Mouse (Mus musculus) midbrain, embryonic 12.5 days (tissue): Measurements from ENCODE around the gene Pklr. TPM values are rescaled to one million over a fixed set of nuclear protein-coding genes. Genes with fewer than 3 reads are reported as not detected.

ENCODE experiments used
- ATAC-seq: fragments of 200-750 bp; cut with Nextera tagmentation; 2 replicates; pipeline ENCODE4 v1.8.0; 2017; ENCODE audit warnings: low read depth, moderate TSS enrichment, moderate library complexity; ENCODE audit not compliant: low FRiP score
- H3K27ac ChIP-seq: fragments of 300-500 bp; sonication (generic); replicated peaks from 2 replicates; pipeline ENCODE4 v1.5.1; 2016; ENCODE audit warnings: mild to moderate bottlenecking
- H3K27me3 ChIP-seq: fragments of 300-500 bp; sonication (generic); 2 replicates; pipeline ENCODE4 v1.6.1; 2016; ENCODE audit warnings: mild to moderate bottlenecking
- H3K36me3 ChIP-seq: fragments of 300-500 bp; sonication (generic); 2 replicates; pipeline ENCODE4 v1.6.1; 2016
- H3K4me1 ChIP-seq: fragments of 300-500 bp; sonication (generic); 2 replicates; pipeline ENCODE4 v1.6.1; 2016
- H3K4me2 ChIP-seq: fragments of 300-500 bp; sonication (generic); replicated peaks from 2 replicates; pipeline ENCODE4 v1.6.1; 2016; ENCODE audit warnings: mild to moderate bottlenecking, moderate library complexity
- H3K4me3 ChIP-seq: fragments of 300-500 bp; sonication (generic); 2 replicates; pipeline ENCODE4 v1.5.1; 2016; ENCODE audit warnings: mild to moderate bottlenecking
- H3K9ac ChIP-seq: fragments of 300-500 bp; sonication (generic); replicated peaks from 2 replicates; pipeline ENCODE4 v1.6.1; 2016; ENCODE audit warnings: mild to moderate bottlenecking, moderate library complexity
- H3K9me3 ChIP-seq: fragments of 300-500 bp; sonication (generic); 2 replicates; pipeline ENCODE4 v1.6.1; 2016; ENCODE audit warnings: mild to moderate bottlenecking
- WGBS: fragments of 180-500 bp; shearing (Covaris S2); methylation state at CpG from one replicate; pipeline ENCODE4 v1.1.7; 2016; 5-methylcytosine and 5-hydroxymethylcytosine counted together
- polyA plus RNA-seq: library from polyadenylated mRNA; unstranded; fragments of >200 nt; fragmentation: Nextera tagmentation; extraction: Ambion mirVana; gene quantifications from 2 replicates; pipeline ENCODE4 v1.2.1, GENCODE M21; 2016

Pklr gene
- polyA plus RNA-seq, 1 experiment from 2014 or later = 0.33 TPM

DNA sequence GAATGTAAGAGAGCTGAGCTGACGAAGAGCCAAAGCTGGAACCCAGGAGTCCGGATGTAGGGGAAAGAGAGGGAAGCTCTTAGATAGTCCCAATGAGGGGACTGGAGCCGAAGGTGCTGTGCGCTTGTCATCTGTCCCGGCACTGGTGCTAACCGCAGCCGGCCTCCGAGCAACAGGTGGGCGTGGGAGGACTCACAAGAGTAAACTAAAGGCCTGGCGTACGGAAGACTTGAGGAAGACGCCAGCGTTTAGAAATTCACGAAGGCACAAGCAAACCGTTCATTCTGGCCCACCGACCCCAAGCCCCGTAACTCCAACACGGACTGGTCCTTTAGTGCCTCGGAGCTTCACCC is 34.5 kb upstream of the Pklr start:
- Histone ChIP-seq H3K4me2 (peak overlapping the region; percentile 70), H3K4me1 (peaks cover 27% of the 10 kb centered on the region), H3K4me3 (peak overlapping the region; percentile 82), H3K36me3 (peaks cover 28% of the 10 kb centered on the region), H3K9ac (peak overlapping the region; percentile 74), H3K9me3 (no peaks in the 10 kb centered on the region), H3K27ac (peak overlapping the region; percentile 73), H3K27me3 (no peaks in the 10 kb centered on the region)
- ATAC-seq = no peak
- 1% methylated on average over 19 of the region's 19 CpGs for WGBS

DNA sequence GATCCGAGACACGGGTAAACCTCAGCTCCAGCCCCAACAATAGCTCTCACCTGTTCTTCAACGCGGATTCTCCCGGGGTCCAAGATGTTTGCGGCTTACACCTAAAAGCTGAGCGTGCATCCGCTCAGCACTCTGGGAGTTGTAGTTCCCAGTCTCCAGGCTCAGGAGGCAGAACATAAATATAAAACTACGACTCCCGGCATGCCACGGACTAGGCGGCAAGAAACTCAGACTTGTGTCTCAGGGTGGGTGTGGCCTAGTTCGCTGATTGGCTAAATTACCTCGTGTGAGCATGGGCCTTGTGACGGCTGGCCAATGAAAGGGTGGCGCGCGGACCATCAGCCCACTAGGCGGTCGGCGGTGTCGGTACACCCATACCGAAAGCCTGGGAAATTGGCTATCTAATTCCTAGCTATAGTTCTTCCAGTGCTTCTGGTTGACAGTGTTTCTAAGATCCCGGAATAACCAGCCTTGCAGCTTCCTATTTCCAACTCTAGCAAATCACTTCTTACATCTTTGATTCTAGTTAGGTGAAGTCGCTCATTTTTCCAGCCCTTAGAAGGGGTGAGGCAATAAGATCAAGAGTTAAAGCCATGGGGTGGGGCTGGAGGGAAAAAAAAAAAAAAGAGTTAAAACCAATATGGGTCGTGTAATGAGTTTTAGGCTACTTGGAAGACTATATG is 34.0 kb upstream of the Pklr start, which contains the start of gene Fdps:
Fdps (minus strand) TSS at position 148 of the 683 bp plus-strand sequence.
- Histone ChIP-seq H3K4me1 (peaks cover 27% of the 10 kb centered on the region), H3K9me3 (no peaks in the 10 kb centered on the region), H3K27ac (peak within 1 kb of the TSS; percentile 73), H3K9ac (peak within 1 kb of the TSS; percentile 74), H3K4me2 (peak within 1 kb of the TSS; percentile 70), H3K36me3 (peaks cover 25% of the 10 kb centered on the region), H3K4me3 (peak within 1 kb of the TSS; percentile 82), H3K27me3 (no peaks in the 10 kb centered on the region)
- peak; percentile 100 for ATAC-seq
- under 1% methylated on average over 26 of the region's 26 CpGs for WGBS

DNA sequence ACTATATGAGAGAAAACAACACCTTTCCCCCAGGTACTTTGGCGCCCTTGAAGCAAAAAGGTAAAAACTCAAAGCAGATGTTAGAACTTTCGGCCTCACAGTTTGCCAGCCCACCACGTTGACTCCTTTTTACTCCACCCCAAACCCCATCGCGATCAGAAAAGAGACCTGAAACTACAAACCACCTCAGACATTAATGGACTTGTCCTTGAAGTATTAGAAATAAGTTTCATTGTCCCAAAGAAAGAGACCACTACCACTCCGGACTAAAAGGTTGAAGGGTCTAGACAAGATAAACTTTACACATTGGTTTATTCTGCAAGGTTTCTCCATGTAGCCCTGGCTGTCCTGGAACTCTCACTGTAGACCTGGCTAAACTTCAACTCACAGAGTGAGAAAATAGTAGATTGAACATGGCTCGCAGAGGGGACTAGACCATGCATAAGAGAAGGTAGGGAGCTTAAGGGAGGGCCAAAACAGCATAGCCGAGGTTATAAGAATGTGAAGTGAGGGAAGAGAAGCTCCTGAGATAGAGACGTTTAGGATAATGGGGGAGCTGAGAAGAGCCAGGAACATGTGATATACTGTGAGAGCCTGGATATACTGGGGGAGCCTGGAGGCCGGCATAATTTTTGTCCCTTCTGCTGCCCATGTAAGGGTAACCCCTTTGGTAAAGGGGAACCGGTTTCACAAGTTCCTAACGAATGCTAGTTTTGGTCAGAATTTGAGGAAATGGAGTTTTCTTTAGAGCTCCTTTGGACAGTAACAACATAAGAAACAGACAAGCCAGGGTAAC is 33.2 kb upstream of the Pklr start:
- H3K9ac ChIP-seq = no peak overlapping the region
- peak overlapping the region; percentile 82 for H3K4me3 ChIP-seq
- peak overlapping the region; percentile 70 for H3K27ac ChIP-seq
- peaks cover 27% of the 10 kb centered on the region for H3K4me1 ChIP-seq
- whole genome bisulfite sequencing = 69% methylated on average over 12 of the region's 12 CpGs
- H3K9me3 ChIP-seq = no peaks in the 10 kb centered on the region
- H3K4me2 ChIP-seq = peak overlapping the region; percentile 70
- no peak for ATAC-seq
- H3K27me3 ChIP-seq = no peaks in the 10 kb centered on the region
- H3K36me3 ChIP-seq = peaks cover 19% of the 10 kb centered on the region

DNA sequence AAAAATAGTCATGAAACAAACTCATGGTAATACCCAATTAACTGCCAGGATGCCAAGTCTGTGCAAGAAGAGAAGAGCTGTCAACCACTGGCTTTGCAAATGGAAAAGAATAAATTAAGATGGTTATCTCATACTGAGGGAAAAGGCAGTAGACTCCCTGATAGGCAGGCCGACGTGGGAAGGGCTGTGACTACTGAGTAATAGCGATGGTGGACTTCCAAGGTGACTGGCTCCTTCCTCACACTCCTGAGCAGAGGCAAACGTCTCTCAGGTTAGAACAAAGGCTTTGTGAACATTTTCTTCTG is 32.7 kb upstream of the Pklr start:
- H3K36me3 ChIP-seq = peaks cover 13% of the 10 kb centered on the region
- WGBS = 81% methylated on average over 4 of the region's 4 CpGs
- no peaks in the 10 kb centered on the region for H3K9me3 ChIP-seq
- H3K4me3 ChIP-seq = no peak overlapping the region
- H3K4me2 ChIP-seq = no peak overlapping the region
- no peak for ATAC-seq
- H3K27ac ChIP-seq = no peak overlapping the region
- H3K27me3 ChIP-seq = no peaks in the 10 kb centered on the region
- H3K9ac ChIP-seq = no peak overlapping the region
- H3K4me1 ChIP-seq = peaks cover 27% of the 10 kb centered on the region

DNA sequence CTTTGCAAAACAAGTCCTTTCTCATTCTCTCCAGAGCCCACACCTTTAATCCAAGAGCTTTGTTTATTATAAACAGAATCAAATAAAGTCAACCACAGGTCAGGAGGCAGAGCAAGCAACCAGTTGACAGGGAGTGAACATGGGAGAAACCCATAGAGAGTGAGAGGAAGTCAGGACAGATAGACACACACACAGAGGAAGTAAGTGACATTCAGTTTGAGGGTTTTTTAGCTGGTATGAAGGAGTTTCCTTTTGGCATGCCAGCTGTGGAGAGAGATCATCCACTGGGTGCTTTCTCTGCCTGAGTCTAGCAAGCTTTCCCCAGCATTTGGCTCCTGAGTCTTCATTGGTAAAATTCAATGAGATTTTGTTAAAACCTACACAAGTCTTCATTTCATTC is 29.1 kb upstream of the Pklr start:
- H3K9me3 ChIP-seq = no peaks in the 10 kb centered on the region
- H3K4me2 ChIP-seq = no peak overlapping the region
- peaks cover 5% of the 10 kb centered on the region; the same call in 1 of the 2 replicates for H3K4me1 ChIP-seq
- no peaks in the 10 kb centered on the region for H3K27me3 ChIP-seq
- H3K27ac ChIP-seq = no peak overlapping the region
- no peak for ATAC-seq
- no peak overlapping the region for H3K9ac ChIP-seq
- H3K4me3 ChIP-seq = no peak overlapping the region
- no peaks in the 10 kb centered on the region for H3K36me3 ChIP-seq

DNA sequence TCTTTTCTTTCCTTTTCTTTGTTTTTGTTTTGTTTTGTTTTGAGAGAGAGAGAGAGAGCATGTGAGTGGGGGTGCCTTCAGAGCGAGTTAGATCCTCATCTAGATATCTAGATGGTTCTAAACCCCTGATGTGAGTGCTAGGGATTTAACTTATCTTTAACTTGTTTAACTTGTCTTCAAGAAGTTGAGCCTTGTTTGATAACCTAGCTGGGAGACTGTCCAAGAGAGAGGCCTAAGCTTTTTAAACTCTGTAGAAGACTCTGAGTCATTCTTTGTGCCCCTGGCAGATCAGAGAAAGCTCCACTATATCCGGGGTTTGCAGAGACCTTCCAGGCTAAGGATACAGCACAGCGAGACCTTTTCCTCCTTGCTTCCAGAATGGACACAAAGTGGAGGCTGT is 28.4 kb upstream of the Pklr start:
- ATAC-seq = no peak
- no peaks in the 10 kb centered on the region for H3K9me3 ChIP-seq
- H3K4me2 ChIP-seq = no peak overlapping the region
- 70% methylated on average over 3 of the region's 3 CpGs for WGBS
- H3K27me3 ChIP-seq = no peaks in the 10 kb centered on the region
- no peak overlapping the region for H3K27ac ChIP-seq
- H3K4me1 ChIP-seq = peaks cover 2% of the 10 kb centered on the region; the same call in 1 of the 2 replicates
- no peak overlapping the region for H3K4me3 ChIP-seq
- no peak overlapping the region for H3K9ac ChIP-seq
- H3K36me3 ChIP-seq = no peaks in the 10 kb centered on the region

DNA sequence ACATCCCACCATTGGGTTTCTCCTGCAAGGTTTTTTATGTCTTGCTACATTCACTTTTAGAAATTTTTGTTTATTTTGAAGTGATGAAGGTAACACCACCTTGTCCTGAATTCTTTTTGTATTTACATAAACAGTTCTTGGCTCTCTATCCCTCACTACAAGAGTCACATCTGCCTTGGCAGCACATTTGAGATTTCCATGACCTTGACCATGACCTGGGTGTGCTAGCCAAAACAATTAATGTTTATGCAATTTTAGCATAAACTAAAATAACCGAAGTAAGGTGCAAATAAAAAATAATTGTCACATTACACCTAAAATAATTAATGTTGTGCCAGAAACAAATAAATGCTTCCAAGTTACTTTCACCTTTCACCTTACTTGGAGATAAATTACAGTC is 27.8 kb upstream of the Pklr start:
- Histone ChIP-seq H3K9ac (no peak overlapping the region), H3K27me3 (no peaks in the 10 kb centered on the region), H3K4me1 (no peaks in the 10 kb centered on the region), H3K36me3 (no peaks in the 10 kb centered on the region), H3K4me2 (no peak overlapping the region), H3K4me3 (no peak overlapping the region), H3K9me3 (no peaks in the 10 kb centered on the region), H3K27ac (no peak overlapping the region)
- 65% methylated on average over 1 of the region's 1 CpGs for WGBS
- ATAC-seq = no peak

DNA sequence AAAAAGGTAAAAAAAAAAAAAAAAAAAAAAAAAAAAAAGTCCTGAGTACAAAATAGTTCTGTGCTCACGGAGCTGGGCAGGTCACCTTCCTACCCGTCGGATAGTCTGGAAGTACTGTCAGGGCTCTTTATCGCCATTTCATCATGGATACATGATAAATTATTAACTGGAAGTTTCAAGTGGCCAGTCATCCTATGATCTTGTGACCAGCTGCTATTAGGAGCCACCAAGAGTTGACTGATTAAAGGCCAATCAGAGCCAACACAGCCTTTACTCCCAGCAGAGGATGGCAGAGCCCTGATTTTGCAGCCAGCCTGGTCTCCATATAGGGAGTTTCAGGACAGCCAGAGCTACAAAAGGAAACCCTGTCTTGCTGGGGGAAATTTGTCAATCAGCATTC is 22.9 kb upstream of the Pklr start:
- H3K4me2 ChIP-seq = no peak overlapping the region
- no peak overlapping the region for H3K27ac ChIP-seq
- H3K9ac ChIP-seq = no peak overlapping the region
- H3K4me1 ChIP-seq = no peaks in the 10 kb centered on the region
- H3K36me3 ChIP-seq = no peaks in the 10 kb centered on the region
- H3K9me3 ChIP-seq = no peaks in the 10 kb centered on the region
- no peaks in the 10 kb centered on the region for H3K27me3 ChIP-seq
- WGBS = 94% methylated on average over 4 of the region's 4 CpGs
- no peak overlapping the region for H3K4me3 ChIP-seq
- ATAC-seq = no peak

DNA sequence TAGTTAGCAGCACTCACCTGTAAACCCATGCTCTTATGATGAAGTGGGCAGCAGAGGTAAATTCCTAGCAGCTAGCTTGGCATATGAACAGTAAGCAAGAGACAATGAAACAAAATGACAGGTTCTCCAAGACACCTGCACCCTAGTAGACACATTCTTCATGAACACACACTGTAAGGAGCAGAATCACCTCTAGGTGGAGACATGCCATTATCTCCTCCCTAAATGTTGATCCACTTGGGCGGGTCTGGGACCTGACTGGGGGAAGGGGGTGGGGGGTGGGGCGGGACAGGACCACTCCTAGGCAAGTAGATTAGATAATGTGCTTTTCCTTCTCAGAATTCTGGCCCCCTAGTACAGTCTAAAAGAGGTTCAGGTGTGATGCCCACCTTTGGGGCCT is 20.4 kb upstream of the Pklr start:
- H3K4me3 ChIP-seq = no peak overlapping the region
- H3K9ac ChIP-seq = no peak overlapping the region
- no peak for ATAC-seq
- H3K27ac ChIP-seq = no peak overlapping the region
- no peak overlapping the region for H3K4me2 ChIP-seq
- no peaks in the 10 kb centered on the region for H3K27me3 ChIP-seq
- H3K4me1 ChIP-seq = no peaks in the 10 kb centered on the region
- H3K36me3 ChIP-seq = no peaks in the 10 kb centered on the region
- 22% methylated on average over 2 of the region's 2 CpGs for WGBS
- no peaks in the 10 kb centered on the region for H3K9me3 ChIP-seq

DNA sequence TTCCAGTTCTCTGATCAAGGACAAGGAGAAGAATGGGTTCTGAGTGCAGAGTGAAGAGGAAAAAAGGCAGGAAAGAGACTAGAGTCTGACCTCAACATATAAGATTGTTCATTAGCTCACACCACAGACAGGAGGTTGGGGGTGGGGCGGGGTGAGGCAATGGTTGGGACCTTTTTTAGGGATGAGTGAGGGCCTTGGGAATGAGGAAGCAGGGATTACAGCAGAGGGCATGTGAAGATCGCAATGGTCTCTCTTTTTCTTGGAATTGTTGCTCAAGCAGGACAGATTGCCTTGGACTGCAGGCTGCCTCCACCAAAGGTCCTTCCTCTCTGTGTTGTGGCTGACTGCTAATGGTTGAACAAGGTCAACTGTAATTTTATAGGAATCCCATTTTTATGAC is 12.6 kb upstream of the Pklr start:
- no peak overlapping the region for H3K9ac ChIP-seq
- H3K27me3 ChIP-seq = no peaks in the 10 kb centered on the region
- H3K27ac ChIP-seq = no peak overlapping the region
- no peak for ATAC-seq
- H3K36me3 ChIP-seq = no peaks in the 10 kb centered on the region
- H3K4me3 ChIP-seq = no peak overlapping the region
- H3K9me3 ChIP-seq = no peaks in the 10 kb centered on the region
- no peaks in the 10 kb centered on the region for H3K4me1 ChIP-seq
- no peak overlapping the region for H3K4me2 ChIP-seq
- WGBS = 82% methylated on average over 2 of the region's 2 CpGs

DNA sequence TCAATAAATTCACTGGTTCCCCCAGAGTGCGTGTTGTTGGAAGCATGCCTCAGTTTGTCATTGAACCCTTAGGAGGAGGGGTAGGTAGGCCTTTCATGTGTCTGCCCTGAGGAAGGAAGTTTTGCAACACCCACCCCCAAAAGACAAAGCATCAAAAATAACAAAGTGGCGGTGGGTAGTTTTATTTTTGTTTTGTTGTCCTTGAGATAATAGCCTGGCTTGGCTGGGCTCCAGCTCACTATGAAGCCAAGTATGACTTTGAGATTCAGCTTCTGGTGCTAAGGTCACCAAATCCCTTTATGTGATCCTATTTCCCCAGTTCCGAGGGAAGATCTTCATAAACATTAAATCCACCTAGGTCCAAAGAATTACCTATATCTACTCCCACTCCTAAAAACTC is 11.7 kb upstream of the Pklr start:
- Histone ChIP-seq H3K27me3 (no peaks in the 10 kb centered on the region), H3K9ac (no peak overlapping the region), H3K4me1 (no peaks in the 10 kb centered on the region), H3K36me3 (no peaks in the 10 kb centered on the region), H3K9me3 (no peaks in the 10 kb centered on the region), H3K4me2 (no peak overlapping the region), H3K4me3 (no peak overlapping the region), H3K27ac (no peak overlapping the region)
- WGBS = 84% methylated on average over 3 of the region's 3 CpGs
- no peak for ATAC-seq

DNA sequence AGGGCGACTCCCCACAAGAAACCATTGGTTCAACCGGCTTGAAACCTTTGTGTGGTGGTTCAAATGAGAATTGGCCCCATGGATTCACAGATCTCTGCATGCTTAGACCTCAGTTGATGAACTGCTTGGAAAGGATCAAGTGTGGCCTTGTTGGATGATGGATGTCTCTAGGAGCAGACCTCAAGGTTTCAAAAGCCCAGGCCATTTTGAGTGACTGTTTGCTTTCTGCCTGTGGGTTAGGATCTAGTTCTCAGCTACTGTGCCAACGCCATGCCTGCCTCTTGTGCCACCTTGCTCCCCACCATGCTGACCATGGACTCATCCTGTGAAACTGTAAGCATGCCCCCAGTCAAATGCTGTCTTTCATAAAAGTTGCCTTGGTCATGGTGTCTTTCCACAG is 10.0 kb upstream of the Pklr start:
- Histone ChIP-seq H3K27ac (no peak overlapping the region), H3K36me3 (no peaks in the 10 kb centered on the region), H3K9me3 (no peaks in the 10 kb centered on the region), H3K27me3 (no peaks in the 10 kb centered on the region), H3K4me2 (no peak overlapping the region), H3K4me3 (no peak overlapping the region), H3K4me1 (no peaks in the 10 kb centered on the region), H3K9ac (no peak overlapping the region)
- WGBS = 89% methylated on average over 3 of the region's 3 CpGs
- no peak for ATAC-seq
